Mouse (Mus musculus) olfactory bulb, adult 2 months (tissue): ENCODE results near the gene Agtrap.

ENCODE experiments used
- CTCF ChIP-seq: fragments of 200-500 bp; IDR thresholded peaks from 2 replicates; pipeline ENCODE4 v1.5.1; 2012; ENCODE audit warnings: low read depth, mild to moderate bottlenecking, low read length, moderate library complexity; ENCODE audit not compliant: insufficient read depth
- POLR2A ChIP-seq: fragments of 200-500 bp; IDR thresholded peaks from 2 replicates; pipeline ENCODE4 v1.6.1; 2012; ENCODE audit warnings: mild to moderate bottlenecking, low read depth, low read length, moderate library complexity; ENCODE audit not compliant: insufficient read depth

GRCm38 (mm10) chr4:148121362-148121761 lies 33.5 kb upstream of the Agtrap start:
- TF ChIP-seq CTCF (no peak), POLR2A (no peak)
